Mouse (Mus musculus) heart, embryonic 15.5 days (tissue): Measurements from ENCODE around the gene Plekhg6. TPM values are rescaled to one million over a fixed set of nuclear protein-coding genes. Genes with fewer than 3 reads are reported as not detected.

Experiments
- ATAC-seq: fragments of 200-750 bp; cut with Nextera tagmentation; replicated peaks from 2 replicates; pipeline ENCODE4 v1.8.0; 2017; ENCODE audit warnings: low read depth, moderate TSS enrichment; ENCODE audit not compliant: insufficient number of reproducible peaks, insufficient read depth, low FRiP score
- H3K27ac ChIP-seq: fragments of 300-500 bp; sonication (generic); 2 replicates; pipeline ENCODE4 v1.5.1; 2015; ENCODE audit warnings: mild to moderate bottlenecking, inconsistent platforms
- H3K27me3 ChIP-seq: fragments of 300-500 bp; sonication (generic); 2 replicates; pipeline ENCODE4 v1.6.1; 2015; ENCODE audit warnings: inconsistent platforms
- H3K36me3 ChIP-seq: fragments of 300-500 bp; sonication (generic); 2 replicates; pipeline ENCODE4 v1.6.1; 2015; ENCODE audit warnings: mild to moderate bottlenecking, inconsistent platforms
- H3K4me1 ChIP-seq: fragments of 300-500 bp; sonication (generic); replicated peaks from 2 replicates; pipeline ENCODE4 v1.6.1; 2015; ENCODE audit warnings: inconsistent platforms
- H3K4me2 ChIP-seq: fragments of 300-500 bp; sonication (generic); 2 replicates; pipeline ENCODE4 v1.6.1; 2015; ENCODE audit warnings: inconsistent platforms, mild to moderate bottlenecking, moderate library complexity
- H3K4me3 ChIP-seq: fragments of 300-500 bp; sonication (generic); 2 replicates; pipeline ENCODE4 v1.5.1; 2015; ENCODE audit warnings: mild to moderate bottlenecking, inconsistent platforms
- H3K9ac ChIP-seq: fragments of 300-500 bp; sonication (generic); 2 replicates; pipeline ENCODE4 v1.6.1; 2015; ENCODE audit warnings: mild to moderate bottlenecking, inconsistent platforms
- H3K9me3 ChIP-seq: fragments of 300-500 bp; sonication (generic); replicated peaks from 2 replicates; pipeline ENCODE4 v1.6.1; 2016; ENCODE audit warnings: inconsistent platforms
- WGBS: fragments of 180-500 bp; shearing (Covaris S2); methylation state at CpG from one replicate; pipeline ENCODE4 v1.1.7; 2015; ENCODE audit warnings: mixed read lengths; 5-methylcytosine and 5-hydroxymethylcytosine counted together
- polyA plus RNA-seq: library from polyadenylated mRNA; unstranded; fragments of >200 nt; fragmentation: Nextera tagmentation; extraction: Ambion mirVana; gene quantifications from 2 replicates; pipeline ENCODE4 v1.2.1, GENCODE M21; 2015

Gene Plekhg6
- polyA plus RNA-seq, 1 experiment from 2014 or later = 0.05 TPM

- Histone ChIP-seq H3K4me2 (no peak overlapping the region), H3K4me3 (no peak overlapping the region), H3K27ac (no peak overlapping the region), H3K9me3 (no peaks in the 10 kb centered on the region), H3K9ac (no peak overlapping the region), H3K4me1 (peaks cover 26% of the 10 kb centered on the region), H3K36me3 (peaks cover 52% of the 10 kb centered on the region), H3K27me3 (peaks cover 32% of the 10 kb centered on the region)
- no peak for ATAC-seq
- WGBS = 43% methylated on average over 38 of the region's 38 CpGs
Measured at GRCm38 (mm10) chr6:125361467-125362291, 18.9 kb downstream of the Plekhg6 start.

- peaks cover 29% of the 10 kb centered on the region for H3K27me3 ChIP-seq
- 73% methylated on average over 9 of the region's 9 CpGs for WGBS
- no peaks in the 10 kb centered on the region for H3K9me3 ChIP-seq
- no peak for ATAC-seq
- H3K4me2 ChIP-seq = no peak overlapping the region
- H3K4me3 ChIP-seq = no peak overlapping the region
- H3K9ac ChIP-seq = no peak overlapping the region
- H3K36me3 ChIP-seq = peaks cover 52% of the 10 kb centered on the region
- no peak overlapping the region for H3K27ac ChIP-seq
- H3K4me1 ChIP-seq = peaks cover 32% of the 10 kb centered on the region
Measured at GRCm38 (mm10) chr6:125360846-125361245, 19.7 kb downstream of the Plekhg6 start.

GRCm38 (mm10) chr6:125359999-125360398, 20.6 kb downstream of the Plekhg6 start:
- peaks cover 40% of the 10 kb centered on the region for H3K4me1 ChIP-seq

GRCm38 (mm10) chr6:125357334-125357733, 23.3 kb downstream of the Plekhg6 start:
- ATAC-seq = no peak
- no peak overlapping the region for H3K4me3 ChIP-seq
- peaks cover 7% of the 10 kb centered on the region for H3K27me3 ChIP-seq
- WGBS = 84% methylated on average over 15 of the region's 15 CpGs
- H3K9ac ChIP-seq = no peak overlapping the region
- peaks cover 48% of the 10 kb centered on the region for H3K36me3 ChIP-seq
- H3K27ac ChIP-seq = no peak overlapping the region
- H3K9me3 ChIP-seq = no peaks in the 10 kb centered on the region
- peaks cover 47% of the 10 kb centered on the region for H3K4me1 ChIP-seq
- H3K4me2 ChIP-seq = no peak overlapping the region

More at GRCm38 (mm10) chr6:125359999-125360398, 20.6 kb downstream of the Plekhg6 start:
- Histone ChIP-seq H3K4me2 (no peak overlapping the region), H3K9ac (no peak overlapping the region), H3K27ac (no peak overlapping the region), H3K4me3 (no peak overlapping the region), H3K9me3 (no peaks in the 10 kb centered on the region), H3K27me3 (peaks cover 25% of the 10 kb centered on the region), H3K36me3 (peaks cover 52% of the 10 kb centered on the region)
- 47% methylated on average over 9 of the region's 9 CpGs for WGBS
- no peak for ATAC-seq

- H3K9me3 ChIP-seq = no peaks in the 10 kb centered on the region
- H3K4me1 ChIP-seq = peaks cover 57% of the 10 kb centered on the region
- peak overlapping the region; percentile 19; the same call in 1 of the 2 replicates for H3K27ac ChIP-seq
- peaks cover 39% of the 10 kb centered on the region for H3K36me3 ChIP-seq
- no peak overlapping the region for H3K4me2 ChIP-seq
- H3K27me3 ChIP-seq = peaks cover under 1% of the 10 kb centered on the region; the same call in 1 of the 2 replicates
- WGBS = 27% methylated on average over 8 of the region's 8 CpGs
- no peak for ATAC-seq
- no peak overlapping the region for H3K9ac ChIP-seq
- H3K4me3 ChIP-seq = no peak overlapping the region
Measured at GRCm38 (mm10) chr6:125356264-125356663, 24.3 kb downstream of the Plekhg6 start.

DNA sequence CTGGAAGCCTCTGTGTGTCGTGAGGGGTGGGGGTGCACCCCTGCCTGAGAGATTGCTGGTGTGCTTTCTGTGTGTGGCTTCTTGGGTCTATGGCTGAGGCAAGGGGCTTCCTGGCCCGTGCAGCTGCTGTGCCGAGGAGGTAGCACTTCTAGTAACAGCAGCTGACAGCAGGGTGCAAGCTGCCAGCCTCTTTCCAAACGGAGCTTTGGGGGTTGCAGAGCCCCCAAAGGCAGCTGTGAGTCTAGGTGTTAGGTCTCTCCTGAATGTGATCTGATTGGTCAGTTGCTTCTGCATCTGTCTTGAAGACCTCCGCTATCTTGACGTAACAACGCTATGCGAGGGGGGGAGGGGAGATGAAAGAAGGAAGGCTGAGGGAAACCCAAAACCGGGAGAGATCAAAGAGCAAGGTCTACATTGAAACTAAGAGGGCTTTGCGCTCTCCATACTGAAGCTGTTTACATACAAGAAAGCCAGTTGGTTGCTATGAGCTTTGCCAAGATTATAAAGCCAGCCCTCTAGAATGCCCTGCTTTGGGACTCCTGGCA, 25.3 kb downstream of the Plekhg6 start:
- WGBS = 12% methylated on average over 10 of the region's 10 CpGs
- H3K4me1 ChIP-seq = peaks cover 61% of the 10 kb centered on the region
- H3K27me3 ChIP-seq = no peaks in the 10 kb centered on the region
- H3K27ac ChIP-seq = peak overlapping the region; percentile 80
- H3K9me3 ChIP-seq = no peaks in the 10 kb centered on the region
- peaks cover 29% of the 10 kb centered on the region for H3K36me3 ChIP-seq
- peak overlapping the region; percentile 20 for H3K4me3 ChIP-seq
- no peak for ATAC-seq
- peak overlapping the region; percentile 54 for H3K4me2 ChIP-seq
- peak overlapping the region; percentile 16; the same call in 1 of the 2 replicates for H3K9ac ChIP-seq

- ATAC-seq = peak; percentile 36
- Histone ChIP-seq H3K36me3 (peaks cover 24% of the 10 kb centered on the region), H3K4me1 (peaks cover 64% of the 10 kb centered on the region), H3K27me3 (no peaks in the 10 kb centered on the region), H3K27ac (peak overlapping the region; percentile 80), H3K9ac (peak overlapping the region; percentile 35), H3K9me3 (no peaks in the 10 kb centered on the region), H3K4me3 (peak overlapping the region; percentile 20), H3K4me2 (peak overlapping the region; percentile 54)
- WGBS = 14% methylated on average over 14 of the region's 14 CpGs
Measured at GRCm38 (mm10) chr6:125354352-125355151, 26.0 kb downstream of the Plekhg6 start.

DNA sequence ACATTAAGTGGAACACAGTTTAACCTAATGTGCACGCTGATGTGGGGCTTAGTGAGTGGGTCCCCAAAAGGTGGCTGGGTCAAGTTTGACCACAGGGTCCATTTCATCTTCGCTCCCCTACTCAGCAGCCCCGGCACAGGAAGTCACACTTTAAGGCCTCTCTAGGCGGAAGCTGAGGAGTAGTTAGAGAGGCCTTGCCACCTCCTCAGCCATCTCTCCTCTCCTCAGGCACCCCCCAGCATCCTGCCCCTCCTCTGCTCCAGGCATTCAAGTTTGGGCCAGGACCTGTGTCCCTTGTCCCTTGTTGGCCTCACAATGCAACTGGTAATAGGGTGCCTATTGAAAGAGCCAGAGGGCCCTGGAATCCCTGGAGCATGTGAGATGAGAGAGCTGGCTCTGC, 26.9 kb downstream of the Plekhg6 start:
- H3K9ac ChIP-seq = peak overlapping the region; percentile 35; the same call in 1 of the 2 replicates
- no peak for ATAC-seq
- H3K4me1 ChIP-seq = peaks cover 66% of the 10 kb centered on the region
- no peak overlapping the region for H3K4me3 ChIP-seq
- no peaks in the 10 kb centered on the region for H3K27me3 ChIP-seq
- H3K4me2 ChIP-seq = peak overlapping the region; percentile 54
- WGBS = 63% methylated on average over 4 of the region's 4 CpGs
- H3K36me3 ChIP-seq = peaks cover 16% of the 10 kb centered on the region
- H3K9me3 ChIP-seq = no peaks in the 10 kb centered on the region
- H3K27ac ChIP-seq = peak overlapping the region; percentile 80

GRCm38 (mm10) chr6:125353221-125353620, 27.4 kb downstream of the Plekhg6 start:
- ATAC-seq = no peak
- H3K4me2 ChIP-seq = peak overlapping the region; percentile 30; the same call in 1 of the 2 replicates
- WGBS = 69% methylated on average over 11 of the region's 11 CpGs
- H3K27me3 ChIP-seq = no peaks in the 10 kb centered on the region
- no peak overlapping the region for H3K4me3 ChIP-seq
- peaks cover 70% of the 10 kb centered on the region for H3K4me1 ChIP-seq
- H3K9me3 ChIP-seq = no peaks in the 10 kb centered on the region
- H3K27ac ChIP-seq = peak overlapping the region; percentile 80
- H3K36me3 ChIP-seq = peaks cover 12% of the 10 kb centered on the region
- H3K9ac ChIP-seq = no peak overlapping the region

DNA sequence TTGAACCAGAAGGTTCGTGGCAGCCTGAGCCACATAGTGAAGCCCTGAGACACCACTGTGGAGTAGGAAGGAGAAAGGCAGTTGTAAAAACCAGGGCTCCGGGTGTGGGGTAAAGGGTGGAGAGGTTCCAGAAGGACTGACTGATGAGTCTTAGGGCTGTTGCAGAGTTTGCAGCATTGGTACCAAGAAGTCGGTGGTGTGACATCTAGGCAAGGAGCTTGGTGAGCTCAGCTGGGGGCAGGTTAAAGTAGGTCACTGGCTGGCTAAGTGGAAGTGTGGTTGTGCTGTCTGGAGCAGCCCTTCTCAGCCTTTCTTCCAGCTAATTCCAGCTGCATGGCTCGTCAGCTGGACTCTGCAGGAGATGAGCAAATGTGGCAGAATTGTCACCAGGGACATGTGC, 27.8 kb downstream of the Plekhg6 start:
- no peak overlapping the region for H3K9ac ChIP-seq
- H3K27me3 ChIP-seq = no peaks in the 10 kb centered on the region
- peak overlapping the region; percentile 30; the same call in 1 of the 2 replicates for H3K4me2 ChIP-seq
- 60% methylated on average over 4 of the region's 4 CpGs for WGBS
- no peaks in the 10 kb centered on the region for H3K9me3 ChIP-seq
- peak overlapping the region; percentile 7; the same call in 1 of the 2 replicates for H3K27ac ChIP-seq
- no peak for ATAC-seq
- H3K4me1 ChIP-seq = peaks cover 72% of the 10 kb centered on the region
- peaks cover 8% of the 10 kb centered on the region; the same call in 1 of the 2 replicates for H3K36me3 ChIP-seq
- no peak overlapping the region for H3K4me3 ChIP-seq

DNA sequence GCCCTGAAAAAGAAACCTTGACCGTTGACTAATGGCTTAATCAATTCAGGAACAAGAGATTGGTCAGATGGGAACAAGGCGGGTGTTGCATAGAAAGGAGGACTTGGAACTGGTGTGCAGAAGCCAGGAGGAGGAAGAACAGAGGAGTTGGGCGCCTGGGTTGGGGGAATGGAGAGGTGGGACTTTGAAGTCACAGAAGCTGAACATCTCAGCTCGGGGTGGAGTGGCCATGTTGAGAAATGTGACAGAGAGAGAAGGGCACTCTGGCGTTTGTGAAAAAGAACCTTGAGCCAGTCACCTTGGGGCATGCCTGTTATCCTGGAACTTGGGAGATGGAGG, 28.6 kb downstream of the Plekhg6 start:
- Histone ChIP-seq H3K4me2 (peak overlapping the region; percentile 94), H3K9me3 (no peaks in the 10 kb centered on the region), H3K4me3 (peak overlapping the region; percentile 62), H3K27me3 (no peaks in the 10 kb centered on the region), H3K9ac (no peak overlapping the region), H3K27ac (no peak overlapping the region), H3K4me1 (peaks cover 72% of the 10 kb centered on the region), H3K36me3 (peaks cover under 1% of the 10 kb centered on the region; the same call in 1 of the 2 replicates)
- WGBS = 55% methylated on average over 5 of the region's 5 CpGs
- ATAC-seq = no peak
